In genomic region chr6:48784406-48784805, GRCm38 (mm10) we compare ENCODE assay signal across 20 mouse cellular contexts. TPM values are rescaled to one million over a fixed set of nuclear protein-coding genes. Genes with fewer than 3 reads are reported as not detected.
"Had no signal": no experiment of that assay in that cellular context is flagged by ENCODE, and none has a peak within 500 bp of the region (broad histone marks: within the 10 kb centered on the region; RNA-seq: fewer than 3 reads in every experiment).

No protein-coding gene starts in this region.

- H3K9ac ChIP-seq: kidney, embryonic 15.5 days; limb, embryonic 13.5 days; liver, embryonic 13.5 days; neural tube, embryonic 12.5 days had no signal

- H3K9me3 ChIP-seq: limb, embryonic 13.5 days; liver, embryonic 13.5 days; neural tube, embryonic 12.5 days had no signal

- H3K4me2 ChIP-seq: kidney, embryonic 15.5 days; limb, embryonic 13.5 days; liver, embryonic 13.5 days; neural tube, embryonic 12.5 days had no signal

- H3K4me1 ChIP-seq: kidney, embryonic 15.5 days; limb, embryonic 13.5 days; liver, embryonic 13.5 days; midbrain, embryonic 10.5 days; neural tube, embryonic 12.5 days had no signal

- DNase-seq: kidney, adult 11 months; kidney, postnatal 14 days; left cerebral cortex, postnatal 4 days; liver, embryonic 13.5 days; lung, adult 18-20 months; lung, postnatal 4 days; midbrain, embryonic 14.5 days; spleen, adult 18-20 months; thymus, adult 2 months; thymus, postnatal 25 days had no signal

- H3K36me3 ChIP-seq: kidney, embryonic 15.5 days; limb, embryonic 13.5 days; liver, embryonic 13.5 days; midbrain, embryonic 10.5 days; neural tube, embryonic 12.5 days had no signal

- H3K27ac ChIP-seq: kidney, embryonic 15.5 days; limb, embryonic 13.5 days; liver, embryonic 13.5 days; midbrain, embryonic 10.5 days; neural tube, embryonic 12.5 days had no signal

- H3K27me3 ChIP-seq: kidney, embryonic 15.5 days; limb, embryonic 13.5 days; liver, embryonic 13.5 days; neural tube, embryonic 12.5 days had no signal

- H3K4me3 ChIP-seq: kidney, embryonic 15.5 days; limb, embryonic 13.5 days; liver, embryonic 13.5 days; midbrain, embryonic 10.5 days; myocyte; neural tube, embryonic 12.5 days had no signal

RNA-seq across cellular contexts. Expression of gene Gimap3, which starts 13.8 kb away (rescaled TPM):
- total RNA-seq: layer of hippocampus, adult 8-10 months; layer of hippocampus, postnatal 14 days; left cerebral cortex, adult 18-20 months; left cerebral cortex, postnatal 10 days; left cerebral cortex, postnatal 4 days had no signal
- polyA plus RNA-seq: limb, embryonic 13.5 days; midbrain, embryonic 10.5 days; midbrain, embryonic 14.5 days; myocyte; neural tube, embryonic 12.5 days; stomach, embryonic 14.5 days had no signal

RNA-seq across cellular contexts. Expression of gene Gimap5, which starts 38.4 kb away (rescaled TPM):
- polyA plus RNA-seq: myocyte had no signal

RNA-seq across cellular contexts. Expression of gene Gimap1, which starts 45.6 kb away (rescaled TPM):
- polyA plus RNA-seq: myocyte had no signal
